Mouse (Mus musculus) midbrain, embryonic 10.5 days (tissue): ENCODE measurements around the gene Cyp2ab1. TPM values are rescaled to one million over a fixed set of nuclear protein-coding genes. Genes with fewer than 3 reads are reported as not detected.
"Not testable (repeated sequence)": the region's sequence is repeated elsewhere in the genome, so short reads cannot be mapped to it uniquely, and the experiment has no call there.

Source experiments
- DNase-seq: peaks from one replicate; pipeline ENCODE4 v3.0.0-alpha.2; 2017; ENCODE audit warnings: low spot score
- H3K27ac ChIP-seq: fragments of 300-500 bp; sonication (generic); replicated peaks from 2 replicates; pipeline ENCODE4 v1.5.1; 2016; ENCODE audit warnings: mild to moderate bottlenecking
- H3K27me3 ChIP-seq: fragments of 300-500 bp; sonication (generic); 2 replicates; pipeline ENCODE4 v1.6.1; 2016; ENCODE audit warnings: low read depth, mild to moderate bottlenecking; ENCODE audit not compliant: poor library complexity, severe bottlenecking
- H3K36me3 ChIP-seq: fragments of 300-500 bp; sonication (generic); 2 replicates; pipeline ENCODE4 v1.6.1; 2016; ENCODE audit warnings: mild to moderate bottlenecking, moderate library complexity
- H3K4me1 ChIP-seq: fragments of 300-500 bp; sonication (generic); 2 replicates; pipeline ENCODE4 v1.6.1; 2016
- H3K4me3 ChIP-seq: fragments of 300-500 bp; sonication (generic); 2 replicates; pipeline ENCODE4 v1.5.1; 2016; ENCODE audit warnings: mild to moderate bottlenecking, moderate library complexity
- H3K9me3 ChIP-seq: fragments of 300-500 bp; sonication (generic); replicated peaks from 2 replicates; pipeline ENCODE4 v1.6.1; 2016; ENCODE audit warnings: mild to moderate bottlenecking
- WGBS: fragments of 180-500 bp; shearing (Covaris S2); methylation state at CpG from one replicate; pipeline ENCODE4 v1.1.7; 2016; 5-methylcytosine and 5-hydroxymethylcytosine counted together
- polyA plus RNA-seq: library from polyadenylated mRNA; unstranded; fragments of >200 nt; fragmentation: Nextera tagmentation; extraction: Ambion mirVana; gene quantifications from 2 replicates; pipeline ENCODE4 v1.2.1, GENCODE M21; 2016

Gene Cyp2ab1
- polyA plus RNA-seq: not detected in 2 replicates

GRCm38 (mm10) chr16:20325286-20325685, at the start of gene Cyp2ab1:
Cyp2ab1 (minus strand) TSS chr16:20325404.
- peaks cover 14% of the 10 kb centered on the region for H3K36me3 ChIP-seq
- no peak within 1 kb of the TSS for H3K27ac ChIP-seq
- 84% methylated on average over 5 of the region's 5 CpGs for WGBS
- no peaks in the 10 kb centered on the region for H3K27me3 ChIP-seq
- no peak for DNase-seq
- H3K4me3 ChIP-seq: no peak within 1 kb of the TSS
- no peaks in the 10 kb centered on the region for H3K4me1 ChIP-seq
- H3K9me3 ChIP-seq: no peaks in the 10 kb centered on the region

DNA sequence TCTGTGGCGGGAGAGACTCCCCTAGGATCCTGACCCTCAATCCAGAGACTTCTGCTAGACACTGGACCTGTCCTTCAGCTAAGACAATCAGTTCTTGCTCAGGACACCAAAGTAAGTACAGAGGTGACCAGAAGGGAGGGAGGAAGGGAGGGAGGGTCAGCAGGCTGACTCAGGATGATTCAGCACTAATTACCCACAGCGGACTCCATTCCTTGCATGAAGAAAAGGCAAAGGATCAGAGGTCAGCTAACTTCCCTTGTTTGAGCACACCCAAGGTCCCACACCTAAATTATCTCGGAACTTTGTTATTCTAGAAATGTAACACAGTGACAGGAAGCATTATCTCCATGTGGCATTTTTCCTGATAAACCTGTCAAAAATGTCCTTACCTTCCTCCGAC, 46.5 kb upstream of the Cyp2ab1 start:
- H3K9me3 ChIP-seq: no peaks in the 10 kb centered on the region
- H3K27me3 ChIP-seq: no peaks in the 10 kb centered on the region
- WGBS: 86% methylated on average over 4 of the region's 4 CpGs
- H3K4me1 ChIP-seq: no peaks in the 10 kb centered on the region
- DNase-seq: no peak
- no peak overlapping the region for H3K4me3 ChIP-seq
- peaks cover 83% of the 10 kb centered on the region for H3K36me3 ChIP-seq
- H3K27ac ChIP-seq: no peak overlapping the region

GRCm38 (mm10) chr16:20368221-20368620, 43.0 kb upstream of the Cyp2ab1 start:
- no peaks in the 10 kb centered on the region for H3K9me3 ChIP-seq
- H3K36me3 ChIP-seq: peaks cover 84% of the 10 kb centered on the region
- no peak for DNase-seq
- no peaks in the 10 kb centered on the region for H3K4me1 ChIP-seq
- H3K4me3 ChIP-seq: no peak overlapping the region
- WGBS: 93% methylated on average over 9 of the region's 9 CpGs
- no peak overlapping the region for H3K27ac ChIP-seq
- H3K27me3 ChIP-seq: no peaks in the 10 kb centered on the region

- 91% methylated on average over 11 of the region's 11 CpGs for WGBS
- no peaks in the 10 kb centered on the region for H3K9me3 ChIP-seq
- H3K27ac ChIP-seq: no peak overlapping the region
- H3K4me1 ChIP-seq: no peaks in the 10 kb centered on the region
- DNase-seq: no peak
- peaks cover 92% of the 10 kb centered on the region for H3K36me3 ChIP-seq
- no peaks in the 10 kb centered on the region for H3K27me3 ChIP-seq
- H3K4me3 ChIP-seq: no peak overlapping the region
Measured at GRCm38 (mm10) chr16:20362121-20362520, 36.9 kb upstream of the Cyp2ab1 start.

DNA sequence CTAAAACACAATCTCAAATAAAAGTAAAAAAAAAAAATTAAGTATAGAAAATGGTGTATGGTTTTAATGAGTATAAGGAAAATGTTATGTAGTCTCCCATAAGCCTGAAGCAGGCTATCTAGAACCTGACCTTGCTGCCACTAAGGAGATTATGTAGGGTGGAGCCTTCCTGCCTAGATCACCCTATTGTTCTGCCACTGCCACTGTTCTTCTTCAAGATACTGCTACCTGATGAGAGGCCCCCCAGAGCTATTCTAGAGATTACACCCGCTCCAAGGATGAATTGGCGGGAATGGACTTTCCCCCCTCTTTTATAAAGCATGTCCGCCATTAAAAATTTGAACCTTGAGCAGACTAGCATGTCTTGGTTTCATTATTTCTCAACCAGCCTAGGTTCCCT, 36.3 kb upstream of the Cyp2ab1 start:
- H3K4me1 ChIP-seq, DNase-seq, H3K27ac ChIP-seq, H3K4me3 ChIP-seq, H3K27me3 ChIP-seq, H3K9me3 ChIP-seq: not testable (repeated sequence)
- H3K36me3 ChIP-seq: peaks cover 92% of the 10 kb centered on the region
- 90% methylated on average over 3 of the region's 3 CpGs for WGBS

- Histone ChIP-seq H3K36me3 (peaks cover 92% of the 10 kb centered on the region), H3K27me3 (no peaks in the 10 kb centered on the region), H3K9me3 (no peaks in the 10 kb centered on the region), H3K4me1 (no peaks in the 10 kb centered on the region), H3K4me3 (no peak overlapping the region), H3K27ac (no peak overlapping the region)
- WGBS: 78% methylated on average over 9 of the region's 9 CpGs
- no peak for DNase-seq
Measured at GRCm38 (mm10) chr16:20359643-20360295, 34.6 kb upstream of the Cyp2ab1 start.

DNA sequence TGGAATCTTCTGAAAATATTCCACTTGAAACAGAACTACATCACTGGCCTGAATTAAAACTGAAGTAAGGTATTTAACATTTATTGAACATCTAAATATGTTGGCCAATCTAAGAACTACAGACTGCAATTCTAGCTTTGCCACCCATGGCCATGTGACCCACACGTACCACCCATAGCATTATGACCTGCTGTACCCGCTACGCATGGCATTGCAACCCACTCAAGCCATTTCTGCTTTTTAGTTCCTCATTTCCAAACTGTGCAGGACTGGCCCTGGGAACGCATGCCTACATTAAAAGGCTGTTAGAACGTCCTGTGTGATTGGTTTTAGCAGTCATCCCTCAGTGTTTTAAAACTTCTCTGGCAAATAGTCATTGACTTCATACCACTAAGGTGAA, 32.6 kb upstream of the Cyp2ab1 start:
- H3K9me3 ChIP-seq: no peaks in the 10 kb centered on the region
- no peak overlapping the region for H3K27ac ChIP-seq
- no peak overlapping the region for H3K4me3 ChIP-seq
- H3K4me1 ChIP-seq: no peaks in the 10 kb centered on the region
- WGBS: 95% methylated on average over 5 of the region's 5 CpGs
- no peak for DNase-seq
- H3K27me3 ChIP-seq: no peaks in the 10 kb centered on the region
- H3K36me3 ChIP-seq: peaks cover 86% of the 10 kb centered on the region

- WGBS: 92% methylated on average over 2 of the region's 2 CpGs
- Histone ChIP-seq H3K9me3 (no peaks in the 10 kb centered on the region), H3K36me3 (peaks cover 76% of the 10 kb centered on the region), H3K4me3 (no peak overlapping the region), H3K27me3 (no peaks in the 10 kb centered on the region), H3K4me1 (no peaks in the 10 kb centered on the region), H3K27ac (no peak overlapping the region)
- no peak for DNase-seq
Measured at GRCm38 (mm10) chr16:20354762-20355161, 29.6 kb upstream of the Cyp2ab1 start.

GRCm38 (mm10) chr16:20354011-20354410, 28.8 kb upstream of the Cyp2ab1 start:
- Histone ChIP-seq H3K4me3 (no peak overlapping the region), H3K27me3 (no peaks in the 10 kb centered on the region), H3K9me3 (no peaks in the 10 kb centered on the region), H3K27ac (no peak overlapping the region), H3K4me1 (no peaks in the 10 kb centered on the region), H3K36me3 (peaks cover 76% of the 10 kb centered on the region)
- 93% methylated on average over 1 of the region's 1 CpGs for WGBS
- no peak for DNase-seq

GRCm38 (mm10) chr16:20345464-20345863, 20.3 kb upstream of the Cyp2ab1 start:
- Histone ChIP-seq H3K4me1 (no peaks in the 10 kb centered on the region), H3K36me3 (peaks cover 62% of the 10 kb centered on the region), H3K27ac (no peak overlapping the region), H3K9me3 (no peaks in the 10 kb centered on the region), H3K27me3 (no peaks in the 10 kb centered on the region), H3K4me3 (no peak overlapping the region)
- WGBS: 91% methylated on average over 1 of the region's 1 CpGs
- DNase-seq: no peak

DNA sequence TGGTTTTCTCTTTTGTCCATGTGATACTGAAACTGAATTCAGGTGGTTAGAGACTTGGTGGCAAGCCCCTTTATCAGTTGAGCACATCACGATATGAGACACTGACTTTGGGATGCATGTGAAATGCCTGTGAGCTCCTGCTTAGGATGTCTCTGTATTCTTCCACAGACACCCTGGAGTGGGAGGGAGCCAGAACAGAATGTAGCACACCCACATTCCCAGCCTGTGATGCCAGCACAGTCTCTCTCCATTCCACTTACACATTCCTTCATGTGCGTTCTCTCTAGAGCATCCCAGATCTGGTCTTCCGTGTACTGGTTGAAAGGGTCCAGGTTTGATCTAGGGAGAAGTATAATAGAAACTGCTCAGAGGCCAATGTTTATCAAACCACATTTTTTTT, 13.4 kb upstream of the Cyp2ab1 start:
- no peaks in the 10 kb centered on the region for H3K27me3 ChIP-seq
- 96% methylated on average over 3 of the region's 3 CpGs for WGBS
- H3K36me3 ChIP-seq: peaks cover 79% of the 10 kb centered on the region

DNA sequence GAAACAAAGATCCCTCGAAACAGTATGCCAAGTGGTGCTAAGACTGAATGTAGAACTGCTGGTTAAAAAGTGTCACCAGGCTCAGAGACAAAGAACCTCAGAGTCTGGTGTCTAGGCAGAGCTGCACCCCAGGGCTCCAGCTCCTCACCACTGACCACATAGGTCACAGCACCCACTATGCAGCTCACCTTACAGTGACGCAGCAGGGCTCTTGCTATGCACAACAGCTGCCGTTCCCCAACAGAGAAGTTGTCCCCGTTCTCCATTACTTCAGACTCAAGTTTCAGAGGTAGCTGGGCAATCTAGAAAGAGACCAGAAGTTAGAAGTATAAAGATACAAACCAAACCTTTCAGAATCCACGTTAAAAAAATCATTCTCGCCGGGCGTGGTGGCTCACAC, 9.7 kb upstream of the Cyp2ab1 start:
- peaks cover 83% of the 10 kb centered on the region for H3K36me3 ChIP-seq
- no peaks in the 10 kb centered on the region for H3K9me3 ChIP-seq

More for the DNA sequence above, 13.4 kb upstream of the Cyp2ab1 start:
- DNase-seq: no peak
- Histone ChIP-seq H3K4me1 (no peaks in the 10 kb centered on the region), H3K9me3 (no peaks in the 10 kb centered on the region), H3K4me3 (no peak overlapping the region), H3K27ac (no peak overlapping the region)

GRCm38 (mm10) chr16:20328306-20328705, 3.1 kb upstream of the Cyp2ab1 start:
- Histone ChIP-seq H3K4me3 (no peak overlapping the region), H3K4me1 (no peaks in the 10 kb centered on the region), H3K36me3 (peaks cover 41% of the 10 kb centered on the region), H3K9me3 (no peaks in the 10 kb centered on the region), H3K27ac (no peak overlapping the region), H3K27me3 (no peaks in the 10 kb centered on the region)
- DNase-seq: no peak
- WGBS: 89% methylated on average over 5 of the region's 5 CpGs

More for the DNA sequence above, 9.7 kb upstream of the Cyp2ab1 start:
- Histone ChIP-seq H3K27ac (no peak overlapping the region), H3K27me3 (no peaks in the 10 kb centered on the region), H3K4me3 (no peak overlapping the region), H3K4me1 (no peaks in the 10 kb centered on the region)
- WGBS: 94% methylated on average over 8 of the region's 8 CpGs
- no peak for DNase-seq

DNA sequence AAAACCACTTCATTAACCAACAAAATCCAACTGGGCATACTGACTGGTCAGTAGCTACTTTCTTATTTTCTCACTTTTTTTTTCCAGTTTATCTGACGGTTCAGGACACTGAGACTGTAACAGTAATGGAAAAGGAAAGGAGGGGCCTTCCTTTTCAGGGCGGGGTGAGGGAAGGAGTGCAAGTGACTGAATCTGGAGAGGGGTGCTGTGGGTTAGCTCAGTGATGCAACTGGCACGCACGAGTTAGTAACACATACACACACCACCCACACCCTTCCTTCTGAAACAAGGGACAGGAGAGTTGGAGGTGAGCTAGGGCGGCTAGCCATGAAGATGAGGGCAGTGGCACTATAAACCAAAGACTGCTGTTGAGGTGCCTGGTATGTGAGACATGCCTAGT, 1.3 kb downstream of the Cyp2ab1 start:
- no peak for DNase-seq

More for the DNA sequence above, 1.3 kb downstream of the Cyp2ab1 start:
- H3K27me3 ChIP-seq: no peaks in the 10 kb centered on the region
- no peak overlapping the region for H3K4me3 ChIP-seq
- H3K36me3 ChIP-seq: peaks cover 5% of the 10 kb centered on the region
- WGBS: 87% methylated on average over 5 of the region's 5 CpGs
- no peak overlapping the region for H3K27ac ChIP-seq
- no peaks in the 10 kb centered on the region for H3K9me3 ChIP-seq
- H3K4me1 ChIP-seq: no peaks in the 10 kb centered on the region
